Comparison of ENCODE assay signal across 26 mouse cellular contexts in the genomic region with DNA sequence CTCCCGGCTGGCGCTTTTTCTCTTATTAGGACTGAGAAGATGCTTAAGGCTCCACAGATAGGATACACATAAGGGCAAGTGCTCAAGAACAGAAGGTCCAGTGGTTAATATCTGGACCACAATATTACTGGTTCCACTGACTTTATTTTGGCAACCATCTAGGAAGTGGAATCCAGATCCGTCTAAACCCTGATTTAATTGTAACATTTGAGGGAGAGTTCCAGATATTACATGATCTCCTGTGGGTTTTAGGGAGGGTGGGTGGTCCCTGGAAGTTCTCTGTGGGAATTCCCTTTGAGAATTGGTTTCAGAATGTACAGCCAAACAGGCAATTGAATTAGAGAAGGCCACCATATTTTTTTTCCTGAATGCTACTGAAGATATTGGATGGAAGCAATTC.
"Had no signal": no experiment of that assay in that cellular context is flagged by ENCODE, and none has a peak within 500 bp of the region (broad histone marks: within the 10 kb centered on the region; RNA-seq: fewer than 3 reads in every experiment).

No protein-coding gene starts in this region.

- ATAC-seq: forebrain, embryonic 13.5 days; forebrain, embryonic 14.5 days; forebrain, embryonic 15.5 days; forebrain, embryonic 16.5 days; forebrain, postnatal 0 days had no signal

- H3K9ac ChIP-seq: embryonic facial prominence, embryonic 12.5 days; embryonic facial prominence, embryonic 13.5 days; embryonic facial prominence, embryonic 15.5 days; forebrain, embryonic 12.5 days; forebrain, embryonic 13.5 days; forebrain, embryonic 15.5 days; forebrain, postnatal 0 days had no signal

- H3K4me2 ChIP-seq: embryonic facial prominence, embryonic 12.5 days; embryonic facial prominence, embryonic 13.5 days; embryonic facial prominence, embryonic 15.5 days; forebrain, embryonic 12.5 days; forebrain, embryonic 13.5 days; forebrain, embryonic 15.5 days had no signal

- H3K9me3 ChIP-seq: embryonic facial prominence, embryonic 10.5 days; embryonic facial prominence, embryonic 12.5 days; embryonic facial prominence, embryonic 13.5 days; embryonic facial prominence, embryonic 15.5 days; forebrain, embryonic 10.5 days; forebrain, embryonic 12.5 days; forebrain, embryonic 13.5 days; forebrain, embryonic 15.5 days had no signal

- H3K4me3 ChIP-seq: embryonic facial prominence, embryonic 10.5 days; embryonic facial prominence, embryonic 12.5 days; embryonic facial prominence, embryonic 13.5 days; embryonic facial prominence, embryonic 15.5 days; erythroblast, embryonic 14.5 days; forebrain, embryonic 10.5 days; forebrain, embryonic 12.5 days; forebrain, embryonic 13.5 days; forebrain, embryonic 15.5 days; gastrocnemius, adult 2 months had no signal

- H3K27me3 ChIP-seq: embryonic facial prominence, embryonic 12.5 days; embryonic facial prominence, embryonic 13.5 days; embryonic facial prominence, embryonic 15.5 days; forebrain, embryonic 12.5 days; forebrain, embryonic 13.5 days; forebrain, embryonic 15.5 days had no signal

- DNase-seq: cerebellum, adult 2 months; cerebellum, adult 8-10 months; cerebellum, adult 9-10 months; cerebellum, adult 9-11 months; cerebellum, postnatal 10 days; cerebellum, postnatal 14 days; cerebellum, postnatal 25 days; cerebellum, postnatal 36 days; embryo, embryonic 11 days; forebrain, postnatal 0 days; gastrocnemius, adult 2 months; gastrocnemius, postnatal 10 days; gastrocnemius, postnatal 14 days; gastrocnemius, postnatal 25 days; gastrocnemius, postnatal 36 days had no signal

- H3K4me1 ChIP-seq: embryonic facial prominence, embryonic 10.5 days; embryonic facial prominence, embryonic 12.5 days; embryonic facial prominence, embryonic 13.5 days; embryonic facial prominence, embryonic 15.5 days; forebrain, embryonic 10.5 days; forebrain, embryonic 12.5 days; forebrain, embryonic 13.5 days; forebrain, embryonic 15.5 days had no signal

- H3K27ac ChIP-seq: embryonic facial prominence, embryonic 10.5 days; embryonic facial prominence, embryonic 12.5 days; embryonic facial prominence, embryonic 13.5 days; embryonic facial prominence, embryonic 15.5 days; forebrain, embryonic 10.5 days; forebrain, embryonic 12.5 days; forebrain, embryonic 13.5 days; forebrain, embryonic 15.5 days; gastrocnemius, adult 2 months had no signal

- H3K36me3 ChIP-seq: embryonic facial prominence, embryonic 10.5 days; embryonic facial prominence, embryonic 12.5 days; embryonic facial prominence, embryonic 13.5 days; embryonic facial prominence, embryonic 15.5 days; forebrain, embryonic 10.5 days; forebrain, embryonic 12.5 days; forebrain, embryonic 15.5 days had no signal
